Mouse (Mus musculus) kidney, adult 2 months (tissue): Measurements from ENCODE around the gene Cyp4f37. TPM values are rescaled to one million over a fixed set of nuclear protein-coding genes. Genes with fewer than 3 reads are reported as not detected.
"Not testable (repeated sequence)": the region's sequence is repeated elsewhere in the genome, so short reads cannot be mapped to it uniquely, and the experiment has no call there.

Experiments used
- DNase-seq: peaks from one replicate; pipeline ENCODE4 v3.0.0; 2021
- H3K27ac ChIP-seq: fragments of 200-500 bp; 2 replicates; pipeline ENCODE4 v1.5.1; 2012; ENCODE audit warnings: low read depth, low read length, control low read depth, inconsistent platforms; ENCODE audit not compliant: insufficient read depth
- H3K27me3 ChIP-seq: fragments of 200-500 bp; replicated peaks from 2 replicates; pipeline ENCODE4 v1.6.1; 2012; ENCODE audit warnings: mild to moderate bottlenecking, moderate library complexity, low read length, inconsistent platforms; ENCODE audit not compliant: control insufficient read depth, insufficient read depth
- H3K36me3 ChIP-seq: fragments of 200-500 bp; 2 replicates; pipeline ENCODE4 v1.6.1; 2012; ENCODE audit warnings: mild to moderate bottlenecking, moderate library complexity, low read length, inconsistent platforms; ENCODE audit not compliant: control insufficient read depth, insufficient read depth
- H3K4me1 ChIP-seq: fragments of 200-500 bp; 2 replicates; pipeline ENCODE4 v1.6.1; 2011; ENCODE audit warnings: low read length; ENCODE audit not compliant: control insufficient read depth, insufficient read depth
- H3K4me3 ChIP-seq: fragments of 200-500 bp; 2 replicates; pipeline ENCODE4 v1.5.1; 2011; ENCODE audit warnings: mild to moderate bottlenecking, low read depth, low read length, control low read depth; ENCODE audit not compliant: insufficient read depth
- CTCF ChIP-seq: fragments of 200-500 bp; conservative IDR thresholded peaks from 2 replicates; pipeline ENCODE4 v1.5.1; 2011; ENCODE audit warnings: low read depth, mild to moderate bottlenecking, control low read depth, low read length, moderate library complexity, mixed read lengths; ENCODE audit not compliant: insufficient read depth, insufficient read length
- POLR2A ChIP-seq: fragments of 200-500 bp; IDR thresholded peaks from one replicate; pipeline ENCODE4 v1.6.1; 2011; ENCODE audit warnings: low read depth, low read length, control low read depth
- WGBS: fragments of 180-500 bp; shearing (Covaris S2); methylation state at CpG from one replicate; pipeline ENCODE4 v1.1.7; 2018; 5-methylcytosine and 5-hydroxymethylcytosine counted together
- polyA plus RNA-seq: library from polyadenylated mRNA; depleted of rRNA; stranded (reverse); fragments of >200 nt; gene quantifications from 2 replicates; pipeline ENCODE4 v1.2.3, GENCODE M21; 2012; rRNA removed

Gene Cyp4f37
- polyA plus RNA-seq: 0.08 TPM in 1 of 2 replicates, not detected in the other

- H3K4me3 ChIP-seq, H3K27me3 ChIP-seq, H3K36me3 ChIP-seq, H3K27ac ChIP-seq, DNase-seq, H3K4me1 ChIP-seq: not testable (repeated sequence)
- 69% methylated on average over 4 of the region's 4 CpGs for WGBS
These were observed at the start of gene Cyp4f37 for GRCm38 (mm10) chr17:32621018-32621417. Gene Cyp4f37 (plus strand): TSS chr17:32621309.

GRCm38 (mm10) chr17:32573286-32573685, 47.8 kb upstream of the Cyp4f37 start:
- not testable (repeated sequence) for H3K36me3 ChIP-seq, H3K4me1 ChIP-seq, H3K4me3 ChIP-seq, DNase-seq, H3K27ac ChIP-seq, H3K27me3 ChIP-seq
- 38% methylated on average over 2 of the region's 2 CpGs for WGBS

GRCm38 (mm10) chr17:32577496-32578186, 43.5 kb upstream of the Cyp4f37 start:
- WGBS: 42% methylated on average over 7 of the region's 7 CpGs
- no peaks in the 10 kb centered on the region for H3K36me3 ChIP-seq

GRCm38 (mm10) chr17:32596494-32596893, 24.6 kb upstream of the Cyp4f37 start:
- 89% methylated on average over 18 of the region's 18 CpGs for WGBS
- DNase-seq: no peak
- Histone ChIP-seq H3K36me3 (no peaks in the 10 kb centered on the region), H3K4me3 (no peak overlapping the region), H3K4me1 (no peaks in the 10 kb centered on the region), H3K27ac (no peak overlapping the region), H3K27me3 (no peaks in the 10 kb centered on the region)
- TF ChIP-seq POLR2A: no peak
- no peak for TF ChIP-seq CTCF

More at GRCm38 (mm10) chr17:32577496-32578186, 43.5 kb upstream of the Cyp4f37 start:
- no peak for TF ChIP-seq POLR2A
- TF ChIP-seq CTCF: no peak
- Histone ChIP-seq H3K27ac (no peak overlapping the region), H3K4me1 (no peaks in the 10 kb centered on the region), H3K27me3 (no peaks in the 10 kb centered on the region), H3K4me3 (no peak overlapping the region)
- DNase-seq: no peak

GRCm38 (mm10) chr17:32608055-32608454, 13.1 kb upstream of the Cyp4f37 start:
- Histone ChIP-seq H3K27me3 (no peaks in the 10 kb centered on the region), H3K27ac (no peak overlapping the region), H3K36me3 (no peaks in the 10 kb centered on the region), H3K4me3 (no peak overlapping the region), H3K4me1 (no peaks in the 10 kb centered on the region)
- WGBS: 69% methylated on average over 1 of the region's 1 CpGs
- DNase-seq: peak; percentile 11
- TF ChIP-seq CTCF: no peak
- TF ChIP-seq POLR2A: no peak

GRCm38 (mm10) chr17:32610231-32610630, 10.9 kb upstream of the Cyp4f37 start:
- not testable (repeated sequence) for H3K4me1 ChIP-seq, H3K4me3 ChIP-seq, DNase-seq, H3K27ac ChIP-seq, H3K36me3 ChIP-seq, H3K27me3 ChIP-seq
- WGBS: 82% methylated on average over 3 of the region's 3 CpGs

- WGBS: 87% methylated on average over 3 of the region's 3 CpGs
- H3K36me3 ChIP-seq: no peaks in the 10 kb centered on the region
- H3K27ac ChIP-seq: no peak overlapping the region
- no peaks in the 10 kb centered on the region for H3K4me1 ChIP-seq
- DNase-seq: no peak
- no peak overlapping the region for H3K4me3 ChIP-seq
- no peaks in the 10 kb centered on the region for H3K27me3 ChIP-seq
- TF ChIP-seq CTCF (no peak), POLR2A (no peak)
These were observed 10.2 kb upstream of the Cyp4f37 start for GRCm38 (mm10) chr17:32610896-32611295.

GRCm38 (mm10) chr17:32612417-32612816, 8.7 kb upstream of the Cyp4f37 start:
- Histone ChIP-seq H3K27ac (no peak overlapping the region), H3K4me1 (no peaks in the 10 kb centered on the region), H3K4me3 (no peak overlapping the region), H3K27me3 (no peaks in the 10 kb centered on the region), H3K36me3 (no peaks in the 10 kb centered on the region)
- no peak for TF ChIP-seq CTCF
- TF ChIP-seq POLR2A: no peak
- DNase-seq: no peak
- 70% methylated on average over 3 of the region's 3 CpGs for WGBS
